Mouse (Mus musculus) kidney, adult 18-20 months (tissue): ENCODE results near the gene Pdzd3.

Source experiments
- DNase-seq: peaks from one replicate; pipeline ENCODE4 v3.0.0; 2021

The Pdzd3 gene

DNA sequence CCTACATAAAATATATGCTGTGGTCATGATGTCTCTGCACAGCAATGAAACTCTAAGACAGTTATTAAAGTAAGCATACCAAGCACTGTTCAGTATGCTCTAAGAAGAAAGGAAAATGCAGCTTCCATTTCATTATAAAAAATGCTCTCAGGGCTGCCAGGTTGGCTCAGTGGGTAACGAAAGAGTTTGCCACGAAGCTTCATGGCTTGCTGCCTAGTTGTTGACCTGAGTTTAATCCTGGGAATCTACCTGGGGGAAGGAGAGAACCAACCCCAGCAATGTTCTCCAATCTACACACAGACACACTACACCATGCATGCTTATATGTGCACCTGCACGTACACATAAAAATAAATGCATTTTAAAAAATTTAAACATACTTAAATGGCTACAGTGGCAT is 52.1 kb downstream of the Pdzd3 start:
- DNase-seq, result no peak
